Mouse (Mus musculus): ENCODE data around the gene Gm15446. TPM values are rescaled to one million over a fixed set of nuclear protein-coding genes. Genes with fewer than 3 reads are reported as not detected.
"Not testable (repeated sequence)": the region's sequence is repeated elsewhere in the genome, so short reads cannot be mapped to it uniquely, and the experiment has no call there.

Gm15446 gene
- polyA plus RNA-seq (2014; fragmentation: Nextera tagmentation; extraction: Ambion mirVana), result 0.59 and 0.76 TPM in 2 replicates

GRCm38 (mm10) chr5:109923261-109924071, at the start of gene Gm15446:
Gene Gm15446, plus strand, starts transcription at chr5:109923400.
- not testable (repeated sequence) for H3K27ac ChIP-seq (ENCODE audit: low read depth, low read length); H3K27me3 ChIP-seq (ENCODE audit: control insufficient read depth, insufficient read depth, low read length); H3K36me3 ChIP-seq (ENCODE audit: control insufficient read depth, insufficient read depth, low read length); H3K9me3 ChIP-seq (ENCODE audit: control insufficient read depth, low read length); H3K4me1 ChIP-seq (ENCODE audit: control insufficient read depth, insufficient read depth, low read length)
- peak within 1 kb of the TSS; percentile 46; the same call in 1 of the 2 replicates for H3K9ac ChIP-seq (replicated peaks; ENCODE audit: low read depth, low read length)
- under 1% methylated on average over 22 of the region's 22 CpGs for WGBS
- H3K4me3 ChIP-seq (ENCODE audit: low read depth, low read length), result peak within 1 kb of the TSS; percentile 41
- H3K4me2 ChIP-seq (ENCODE audit: low read depth, low read length), result peak within 1 kb of the TSS; percentile 39
- peak; percentile 99 for ATAC-seq (ENCODE audit: low read depth)

GRCm38 (mm10) chr5:109924129-109924528, 929 bp downstream of the Gm15446 start:
- H3K4me3 ChIP-seq (ENCODE audit: low read depth, low read length), result peak overlapping the region; percentile 41
- H3K4me1 ChIP-seq (ENCODE audit: control insufficient read depth, insufficient read depth, low read length); H3K27ac ChIP-seq (ENCODE audit: low read depth, low read length); H3K27me3 ChIP-seq (ENCODE audit: control insufficient read depth, insufficient read depth, low read length); ATAC-seq (ENCODE audit: low read depth); H3K36me3 ChIP-seq (ENCODE audit: control insufficient read depth, insufficient read depth, low read length); H3K9me3 ChIP-seq (ENCODE audit: control insufficient read depth, low read length): not testable (repeated sequence)
- WGBS, result 3% methylated on average over 2 of the region's 2 CpGs
- H3K4me2 ChIP-seq (ENCODE audit: low read depth, low read length), result peak overlapping the region; percentile 39
- H3K9ac ChIP-seq (replicated peaks; ENCODE audit: low read depth, low read length), result peak overlapping the region; percentile 46; the same call in 1 of the 2 replicates

GRCm38 (mm10) chr5:109924936-109925335, 1.7 kb downstream of the Gm15446 start:
- Histone ChIP-seq H3K9me3 (ENCODE audit: control insufficient read depth, low read length) (no peaks in the 10 kb centered on the region), H3K4me2 (ENCODE audit: low read depth, low read length) (no peak overlapping the region), H3K27ac (ENCODE audit: low read depth, low read length) (no peak overlapping the region), H3K27me3 (ENCODE audit: control insufficient read depth, insufficient read depth, low read length) (no peaks in the 10 kb centered on the region), H3K9ac (replicated peaks; ENCODE audit: low read depth, low read length) (no peak overlapping the region), H3K36me3 (ENCODE audit: control insufficient read depth, insufficient read depth, low read length) (no peaks in the 10 kb centered on the region), H3K4me1 (ENCODE audit: control insufficient read depth, insufficient read depth, low read length) (no peaks in the 10 kb centered on the region; the same call in 1 of the 2 replicates), H3K4me3 (ENCODE audit: low read depth, low read length) (no peak overlapping the region)
- no peak for ATAC-seq (ENCODE audit: low read depth)

GRCm38 (mm10) chr5:109950281-109950680, 27.1 kb downstream of the Gm15446 start:
- Histone ChIP-seq H3K9ac (replicated peaks; ENCODE audit: low read depth, low read length) (no peak overlapping the region), H3K27me3 (ENCODE audit: control insufficient read depth, insufficient read depth, low read length) (no peaks in the 10 kb centered on the region), H3K4me3 (ENCODE audit: low read depth, low read length) (no peak overlapping the region), H3K9me3 (ENCODE audit: control insufficient read depth, low read length) (no peaks in the 10 kb centered on the region; the same call in 1 of the 2 replicates), H3K4me2 (ENCODE audit: low read depth, low read length) (no peak overlapping the region), H3K36me3 (ENCODE audit: control insufficient read depth, insufficient read depth, low read length) (no peaks in the 10 kb centered on the region), H3K27ac (ENCODE audit: low read depth, low read length) (no peak overlapping the region), H3K4me1 (ENCODE audit: control insufficient read depth, insufficient read depth, low read length) (no peaks in the 10 kb centered on the region)
- no peak for ATAC-seq (ENCODE audit: low read depth)
- 68% methylated on average over 1 of the region's 1 CpGs for WGBS

- not testable (repeated sequence) for ATAC-seq (ENCODE audit: low read depth); H3K27ac ChIP-seq (ENCODE audit: low read depth, low read length); H3K4me2 ChIP-seq (ENCODE audit: low read depth, low read length); H3K27me3 ChIP-seq (ENCODE audit: control insufficient read depth, insufficient read depth, low read length); H3K4me3 ChIP-seq (ENCODE audit: low read depth, low read length); H3K9me3 ChIP-seq (ENCODE audit: control insufficient read depth, low read length); H3K9ac ChIP-seq (replicated peaks; ENCODE audit: low read depth, low read length); H3K4me1 ChIP-seq (ENCODE audit: control insufficient read depth, insufficient read depth, low read length); H3K36me3 ChIP-seq (ENCODE audit: control insufficient read depth, insufficient read depth, low read length)
- 75% methylated on average over 2 of the region's 2 CpGs for WGBS
Measured at GRCm38 (mm10) chr5:109980743-109981142, 57.5 kb downstream of the Gm15446 start.

Other genes with a start within 250 kb of the Gm15446 start
- 1.7 and 2.3 TPM in 2 replicates for gene 5430403G16Rik, start 232.4 kb upstream of the Gm15446 start, polyA plus RNA-seq (2014; fragmentation: Nextera tagmentation; extraction: Ambion mirVana)
- 3.0 and 5.0 TPM in 2 replicates for gene 4930522L14Rik, start 171.5 kb upstream of the Gm15446 start, polyA plus RNA-seq (2014; fragmentation: Nextera tagmentation; extraction: Ambion mirVana)
- 29.8 and 30.8 TPM in 2 replicates for gene Zfp932, start 73.1 kb downstream of the Gm15446 start, polyA plus RNA-seq (2014; fragmentation: Nextera tagmentation; extraction: Ambion mirVana)
- gene Gm17655, start 149.1 kb downstream of the Gm15446 start, polyA plus RNA-seq (2014; fragmentation: Nextera tagmentation; extraction: Ambion mirVana), result 5.3 and 7.5 TPM in 2 replicates
- 0.33 and 0.50 TPM in 2 replicates for gene Gm35315, start 171.0 kb downstream of the Gm15446 start, polyA plus RNA-seq (2014; fragmentation: Nextera tagmentation; extraction: Ambion mirVana)
- gene Plcxd1, start 176.6 kb downstream of the Gm15446 start, polyA plus RNA-seq (2014; fragmentation: Nextera tagmentation; extraction: Ambion mirVana), result 2.0 and 2.7 TPM in 2 replicates
- 57.3 and 61.5 TPM in 2 replicates for gene Gtpbp6, start 184.8 kb downstream of the Gm15446 start, polyA plus RNA-seq (2014; fragmentation: Nextera tagmentation; extraction: Ambion mirVana)
- 12.2 and 17.1 TPM in 2 replicates for gene Zfp605, start 186.7 kb downstream of the Gm15446 start, polyA plus RNA-seq (2014; fragmentation: Nextera tagmentation; extraction: Ambion mirVana)
- 101 and 108 TPM in 2 replicates for gene Chfr, start 212.4 kb downstream of the Gm15446 start, polyA plus RNA-seq (2014; fragmentation: Nextera tagmentation; extraction: Ambion mirVana)

All from neural tube, embryonic 14.5 days (tissue).